Mouse (Mus musculus) midbrain, embryonic 16.5 days (tissue): ENCODE measurements around the gene Abcd3. TPM values are rescaled to one million over a fixed set of nuclear protein-coding genes. Genes with fewer than 3 reads are reported as not detected.
"Not testable (repeated sequence)": the region's sequence is repeated elsewhere in the genome, so short reads cannot be mapped to it uniquely, and the experiment has no call there.

Source experiments
- ATAC-seq: fragments of 200-750 bp; cut with Nextera tagmentation; 2 replicates; pipeline ENCODE4 v1.8.0; 2017; ENCODE audit warnings: moderate TSS enrichment
- H3K27ac ChIP-seq: fragments of 300-500 bp; sonication (generic); 2 replicates; pipeline ENCODE4 v1.5.1; 2014; ENCODE audit warnings: mild to moderate bottlenecking, low read length, mixed read lengths
- H3K27me3 ChIP-seq: fragments of 300-500 bp; sonication (generic); 2 replicates; pipeline ENCODE4 v1.6.1; 2014; ENCODE audit warnings: low read depth, low read length, mixed read lengths; ENCODE audit not compliant: control insufficient read depth, insufficient read depth
- H3K36me3 ChIP-seq: fragments of 300-500 bp; sonication (generic); 2 replicates; pipeline ENCODE4 v1.6.1; 2014; ENCODE audit warnings: mild to moderate bottlenecking, low read length, moderate library complexity, mixed read lengths; ENCODE audit not compliant: control insufficient read depth, insufficient read depth
- H3K4me1 ChIP-seq: fragments of 300-500 bp; sonication (generic); 2 replicates; pipeline ENCODE4 v1.6.1; 2014; ENCODE audit warnings: mild to moderate bottlenecking, low read length, mixed read lengths; ENCODE audit not compliant: control insufficient read depth, insufficient read depth
- H3K4me2 ChIP-seq: fragments of 300-500 bp; sonication (generic); 2 replicates; pipeline ENCODE4 v1.6.1; 2014; ENCODE audit warnings: mild to moderate bottlenecking, low read length, mixed read lengths
- H3K4me3 ChIP-seq: fragments of 300-500 bp; sonication (generic); 2 replicates; pipeline ENCODE4 v1.5.1; 2014; ENCODE audit warnings: low read depth, mild to moderate bottlenecking, low read length, moderate library complexity, mixed read lengths
- H3K9ac ChIP-seq: fragments of 300-500 bp; sonication (generic); 2 replicates; pipeline ENCODE4 v1.6.1; 2014; ENCODE audit warnings: low read depth, low read length, mixed read lengths
- H3K9me3 ChIP-seq: fragments of 300-500 bp; sonication (generic); replicated peaks from 2 replicates; pipeline ENCODE4 v1.6.1; 2014; ENCODE audit warnings: mild to moderate bottlenecking, low read length, mixed read lengths; ENCODE audit not compliant: control insufficient read depth, poor library complexity, severe bottlenecking
- WGBS: fragments of 180-500 bp; shearing (Covaris S2); extraction: QIAGEN DNeasy Blood & Tissue Kit; methylation state at CpG from one replicate; pipeline ENCODE4 v1.1.7; 2014; 5-methylcytosine and 5-hydroxymethylcytosine counted together
- polyA plus RNA-seq: library from polyadenylated mRNA; unstranded; fragments of >200 nt; fragmentation: Nextera tagmentation; extraction: Ambion mirVana; gene quantifications from 2 replicates; pipeline ENCODE4 v1.2.1, GENCODE M21; 2015

Gene Abcd3
- polyA plus RNA-seq, 1 experiment from 2014 or later = 78.9 TPM

GRCm38 (mm10) chr3:121792246-121792645 is 22.9 kb downstream of the Abcd3 start:
- no peak overlapping the region for H3K9ac ChIP-seq
- no peak for ATAC-seq
- WGBS = 86% methylated on average over 4 of the region's 4 CpGs

GRCm38 (mm10) chr3:121790442-121790841 is 24.7 kb downstream of the Abcd3 start:
- no peaks in the 10 kb centered on the region for H3K4me1 ChIP-seq
- H3K27me3 ChIP-seq = no peaks in the 10 kb centered on the region
- H3K4me3 ChIP-seq = no peak overlapping the region
- no peak overlapping the region for H3K9ac ChIP-seq
- peak; percentile 76 for ATAC-seq
- no peak overlapping the region for H3K4me2 ChIP-seq
- no peaks in the 10 kb centered on the region for H3K9me3 ChIP-seq
- peaks cover 2% of the 10 kb centered on the region; the same call in 1 of the 2 replicates for H3K36me3 ChIP-seq
- WGBS = 36% methylated on average over 5 of the region's 5 CpGs
- H3K27ac ChIP-seq = no peak overlapping the region

More at GRCm38 (mm10) chr3:121792246-121792645, 22.9 kb downstream of the Abcd3 start:
- Histone ChIP-seq H3K4me3 (no peak overlapping the region), H3K9me3 (no peaks in the 10 kb centered on the region), H3K36me3 (peaks cover 2% of the 10 kb centered on the region; the same call in 1 of the 2 replicates), H3K4me1 (no peaks in the 10 kb centered on the region), H3K27ac (no peak overlapping the region), H3K4me2 (no peak overlapping the region), H3K27me3 (no peaks in the 10 kb centered on the region)

GRCm38 (mm10) chr3:121789790-121790189 is 25.3 kb downstream of the Abcd3 start:
- H3K4me2 ChIP-seq = no peak overlapping the region
- no peak overlapping the region for H3K9ac ChIP-seq
- no peak overlapping the region for H3K27ac ChIP-seq
- H3K9me3 ChIP-seq = no peaks in the 10 kb centered on the region
- no peaks in the 10 kb centered on the region for H3K4me1 ChIP-seq
- peaks cover 2% of the 10 kb centered on the region; the same call in 1 of the 2 replicates for H3K36me3 ChIP-seq
- 61% methylated on average over 5 of the region's 5 CpGs for WGBS
- no peaks in the 10 kb centered on the region for H3K27me3 ChIP-seq
- ATAC-seq = 0 out of 2 replicates have a peak, but pooled peaks have one; percentile 36
- H3K4me3 ChIP-seq = no peak overlapping the region

GRCm38 (mm10) chr3:121783020-121783419 is 32.1 kb downstream of the Abcd3 start:
- 91% methylated on average over 6 of the region's 6 CpGs for WGBS

GRCm38 (mm10) chr3:121777943-121778342 is 37.2 kb downstream of the Abcd3 start:
- 55% methylated on average over 7 of the region's 7 CpGs for WGBS
- ATAC-seq = 0 out of 2 replicates have a peak, but pooled peaks have one; percentile 39
- Histone ChIP-seq H3K27me3 (no peaks in the 10 kb centered on the region), H3K4me1 (no peaks in the 10 kb centered on the region), H3K4me3 (no peak overlapping the region), H3K9me3 (no peaks in the 10 kb centered on the region), H3K9ac (no peak overlapping the region), H3K4me2 (no peak overlapping the region), H3K36me3 (0 out of 2 replicates have a peak, but pooled peaks cover 5% of the 10 kb centered on the region), H3K27ac (no peak overlapping the region)

More at GRCm38 (mm10) chr3:121783020-121783419, 32.1 kb downstream of the Abcd3 start:
- H3K36me3 ChIP-seq = no peaks in the 10 kb centered on the region
- H3K9me3 ChIP-seq = no peaks in the 10 kb centered on the region
- H3K4me3 ChIP-seq = no peak overlapping the region
- no peak overlapping the region for H3K9ac ChIP-seq
- no peaks in the 10 kb centered on the region for H3K27me3 ChIP-seq
- no peaks in the 10 kb centered on the region for H3K4me1 ChIP-seq
- no peak overlapping the region for H3K27ac ChIP-seq
- ATAC-seq = no peak
- no peak overlapping the region for H3K4me2 ChIP-seq

GRCm38 (mm10) chr3:121773336-121773735 is 41.8 kb downstream of the Abcd3 start:
- not testable (repeated sequence) for H3K27me3 ChIP-seq, ATAC-seq, H3K4me3 ChIP-seq, H3K4me1 ChIP-seq, H3K9ac ChIP-seq, H3K9me3 ChIP-seq, H3K4me2 ChIP-seq, H3K27ac ChIP-seq
- 96% methylated on average over 4 of the region's 4 CpGs for WGBS
- H3K36me3 ChIP-seq = peaks cover 23% of the 10 kb centered on the region

- Histone ChIP-seq H3K4me1 (no peaks in the 10 kb centered on the region), H3K9me3 (no peaks in the 10 kb centered on the region), H3K27me3 (no peaks in the 10 kb centered on the region), H3K36me3 (peaks cover 31% of the 10 kb centered on the region), H3K4me2 (no peak overlapping the region), H3K27ac (no peak overlapping the region), H3K9ac (no peak overlapping the region), H3K4me3 (no peak overlapping the region)
- 98% methylated on average over 3 of the region's 3 CpGs for WGBS
- no peak for ATAC-seq
Observed at GRCm38 (mm10) chr3:121768770-121769169, 46.3 kb downstream of the Abcd3 start.

- Histone ChIP-seq H3K9me3 (no peaks in the 10 kb centered on the region), H3K4me2 (no peak overlapping the region), H3K4me3 (no peak overlapping the region), H3K9ac (no peak overlapping the region), H3K4me1 (no peaks in the 10 kb centered on the region), H3K27ac (no peak overlapping the region), H3K27me3 (no peaks in the 10 kb centered on the region), H3K36me3 (peaks cover 29% of the 10 kb centered on the region)
- 90% methylated on average over 5 of the region's 5 CpGs for WGBS
- no peak for ATAC-seq
Observed at GRCm38 (mm10) chr3:121766818-121767217, 48.3 kb downstream of the Abcd3 start.

GRCm38 (mm10) chr3:121766048-121766447 is 49.1 kb downstream of the Abcd3 start:
- no peak for ATAC-seq
- no peak overlapping the region for H3K4me3 ChIP-seq
- no peak overlapping the region for H3K4me2 ChIP-seq
- H3K9me3 ChIP-seq = no peaks in the 10 kb centered on the region
- H3K27ac ChIP-seq = no peak overlapping the region
- H3K27me3 ChIP-seq = no peaks in the 10 kb centered on the region
- no peaks in the 10 kb centered on the region for H3K4me1 ChIP-seq
- H3K9ac ChIP-seq = no peak overlapping the region
- H3K36me3 ChIP-seq = peaks cover 25% of the 10 kb centered on the region
